Mouse (Mus musculus) liver, adult 2 months (tissue): ENCODE measurements around the gene Zfp429. TPM values are rescaled to one million over a fixed set of nuclear protein-coding genes. Genes with fewer than 3 reads are reported as not detected.
"Not testable (repeated sequence)": the region's sequence is repeated elsewhere in the genome, so short reads cannot be mapped to it uniquely, and the experiment has no call there.

Source experiments
- DNase-seq: peaks from one replicate; pipeline ENCODE4 v3.0.0-alpha.2; 2011; ENCODE audit warnings: low read depth, low spot score; ENCODE audit errors: extremely low read depth
- H3K27ac ChIP-seq: fragments of 200-500 bp; replicated peaks from 2 replicates; pipeline ENCODE4 v1.5.1; 2012; ENCODE audit warnings: low read depth, mild to moderate bottlenecking, control low read depth, inconsistent platforms, low read length; ENCODE audit not compliant: insufficient read depth
- H3K27me3 ChIP-seq: fragments of 200-500 bp; 2 replicates; pipeline ENCODE4 v1.6.1; 2012; ENCODE audit warnings: mild to moderate bottlenecking, moderate library complexity, low read length, inconsistent platforms; ENCODE audit not compliant: control insufficient read depth, insufficient read depth
- H3K36me3 ChIP-seq: fragments of 200-500 bp; 2 replicates; pipeline ENCODE4 v1.6.1; 2012; ENCODE audit warnings: low read length, inconsistent platforms; ENCODE audit not compliant: control insufficient read depth, insufficient read depth
- H3K4me1 ChIP-seq: fragments of 200-500 bp; 2 replicates; pipeline ENCODE4 v1.6.1; 2011; ENCODE audit warnings: low read length; ENCODE audit not compliant: control insufficient read depth, insufficient read depth
- H3K4me3 ChIP-seq: fragments of 200-500 bp; 2 replicates; pipeline ENCODE4 v1.5.1; 2011; ENCODE audit warnings: low read depth, mild to moderate bottlenecking, control low read depth, low read length, moderate library complexity; ENCODE audit not compliant: insufficient read depth
- H3K79me2 ChIP-seq: fragments of 200-500 bp; 2 replicates; pipeline ENCODE4 v1.6.1; 2012; ENCODE audit warnings: inconsistent platforms, mild to moderate bottlenecking, low read length, moderate library complexity; ENCODE audit not compliant: control insufficient read depth, insufficient read depth
- H3K9ac ChIP-seq: fragments of 200-500 bp; 2 replicates; pipeline ENCODE4 v1.6.1; 2012; ENCODE audit warnings: low read depth, mild to moderate bottlenecking, control low read depth, inconsistent platforms, low read length
- CTCF ChIP-seq: fragments of 200-500 bp; IDR thresholded peaks from 2 replicates; pipeline ENCODE4 v1.5.1; 2011; ENCODE audit warnings: low read depth, low read length, control low read depth
- POLR2A ChIP-seq: fragments of 200-500 bp; IDR thresholded peaks from 2 replicates; pipeline ENCODE4 v1.6.1; 2011; ENCODE audit warnings: low read length, control low read depth; ENCODE audit not compliant: insufficient read depth; ENCODE audit errors: extremely low read depth
- WGBS: fragments of 180-500 bp; shearing (Covaris S2); methylation state at CpG from one replicate; pipeline ENCODE4 v1.1.7; 2018; 5-methylcytosine and 5-hydroxymethylcytosine counted together
- polyA plus RNA-seq: library from polyadenylated mRNA; depleted of rRNA; stranded (reverse); fragments of >200 nt; gene quantifications from 2 replicates; pipeline ENCODE4 v1.2.3, GENCODE M21; 2012
- total RNA-seq: library from RNA; depleted of rRNA; stranded (reverse); fragments of >200 nt; gene quantifications from 2 replicates; pipeline ENCODE4 v1.2.3, GENCODE M21; 2014

Zfp429 gene
- total and polyA plus RNA-seq, 2 experiments, result 0.69 to 3.0 TPM

DNA sequence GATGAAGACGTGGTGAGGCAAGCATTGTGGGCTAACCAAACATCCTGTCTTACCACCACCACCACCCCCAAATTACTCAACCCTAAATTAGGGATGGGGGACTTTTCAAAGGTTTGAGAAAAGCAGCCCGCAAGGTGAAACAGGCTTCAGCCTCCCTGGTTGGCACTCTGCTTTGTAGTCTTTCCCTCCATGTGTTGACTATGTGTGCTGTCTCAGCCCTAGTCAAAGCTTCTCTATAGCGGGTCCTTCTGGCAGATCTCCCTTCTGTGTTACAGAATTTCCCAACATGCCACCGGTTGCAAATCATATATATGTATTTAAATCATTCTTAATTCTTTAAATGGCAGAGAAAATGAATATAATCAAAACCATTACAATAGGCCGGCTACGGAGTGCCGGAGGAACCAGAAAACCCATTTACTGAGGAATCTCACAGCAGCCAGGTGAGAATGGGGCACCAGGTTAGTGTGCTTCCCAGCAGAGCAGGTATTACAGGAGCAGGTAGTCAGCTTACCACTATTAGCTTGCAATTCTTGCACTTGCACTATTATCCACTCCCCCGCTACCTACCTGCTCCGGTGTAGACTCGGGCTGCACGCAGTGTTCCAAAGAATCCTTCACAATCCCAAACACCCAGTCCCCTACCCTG, 21.1 kb upstream of the Zfp429 start:
- Histone ChIP-seq H3K27me3 (0 out of 2 replicates have a peak, but pooled peaks cover 2% of the 10 kb centered on the region), H3K79me2 (no peaks in the 10 kb centered on the region), H3K4me3 (peak overlapping the region; percentile 50), H3K4me1 (no peaks in the 10 kb centered on the region), H3K9ac (0 out of 2 replicates have a peak overlapping the region, but pooled peaks have one; percentile 0), H3K27ac (no peak overlapping the region), H3K36me3 (no peaks in the 10 kb centered on the region)
- TF ChIP-seq POLR2A (no peak), CTCF (no peak)
- 44% methylated on average over 11 of the region's 11 CpGs for WGBS
- no peak for DNase-seq

DNA sequence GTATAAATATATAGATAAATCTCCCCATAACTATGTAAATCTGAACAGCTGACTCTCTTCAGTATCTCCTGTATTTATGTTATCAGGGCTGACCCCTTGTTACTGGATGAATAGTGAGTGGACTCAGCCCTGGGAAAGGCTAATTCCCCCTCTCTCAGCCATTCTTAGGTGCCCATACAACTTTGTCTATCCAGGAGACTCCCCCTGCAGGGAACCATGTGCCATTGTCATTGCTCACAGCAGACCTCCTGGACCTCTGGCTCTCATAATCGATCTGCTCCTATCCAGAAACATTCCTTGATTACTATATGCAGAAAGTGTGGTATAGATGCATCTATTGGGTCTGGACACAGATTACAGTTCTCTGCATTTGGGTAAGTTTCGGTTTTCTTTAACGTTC, 17.2 kb upstream of the Zfp429 start:
- H3K27me3 ChIP-seq, result no peaks in the 10 kb centered on the region
- no peak for TF ChIP-seq CTCF
- no peak for TF ChIP-seq POLR2A
- H3K9ac ChIP-seq, result no peak overlapping the region
- H3K36me3 ChIP-seq, result no peaks in the 10 kb centered on the region
- no peak overlapping the region for H3K4me3 ChIP-seq
- no peak for DNase-seq
- no peaks in the 10 kb centered on the region for H3K4me1 ChIP-seq
- H3K79me2 ChIP-seq, result no peaks in the 10 kb centered on the region
- no peak overlapping the region for H3K27ac ChIP-seq
- whole genome bisulfite sequencing, result 87% methylated on average over 3 of the region's 3 CpGs

DNA sequence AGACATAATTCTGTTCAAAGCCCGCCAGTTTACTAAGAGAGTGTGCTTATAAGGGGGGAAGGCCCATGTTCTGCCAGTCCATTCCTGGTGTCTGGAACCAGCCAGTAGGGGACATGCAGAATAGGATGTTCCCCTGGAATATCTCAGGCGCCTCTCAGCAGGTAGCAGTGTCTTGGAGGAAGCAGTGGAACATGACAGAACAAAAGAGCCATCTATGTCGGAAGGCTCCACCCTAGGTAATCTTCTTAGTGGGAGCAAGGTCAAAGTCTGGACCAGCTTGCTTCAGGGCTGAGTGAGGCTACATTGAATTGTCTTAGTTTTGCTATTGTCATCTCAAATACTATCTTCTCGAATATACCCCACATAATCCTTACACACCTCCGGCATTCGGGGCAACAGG, 16.1 kb upstream of the Zfp429 start:
- TF ChIP-seq POLR2A, result no peak
- no peak for TF ChIP-seq CTCF
- WGBS, result 86% methylated on average over 6 of the region's 6 CpGs
- DNase-seq, result no peak

GRCm38 (mm10) chr13:67413634-67414033, 14.0 kb upstream of the Zfp429 start:
- peak; percentile 31; the same call in 1 of the 2 replicates for TF ChIP-seq CTCF
- not testable (repeated sequence) for H3K4me1 ChIP-seq, H3K27me3 ChIP-seq, H3K36me3 ChIP-seq, H3K27ac ChIP-seq, H3K9ac ChIP-seq, H3K4me3 ChIP-seq, H3K79me2 ChIP-seq
- WGBS, result 44% methylated on average over 3 of the region's 3 CpGs
- DNase-seq, result peak; percentile 10

More for the DNA sequence above, 16.1 kb upstream of the Zfp429 start:
- H3K79me2 ChIP-seq, result no peaks in the 10 kb centered on the region
- H3K36me3 ChIP-seq, result no peaks in the 10 kb centered on the region
- no peak overlapping the region for H3K27ac ChIP-seq
- H3K9ac ChIP-seq, result no peak overlapping the region
- H3K27me3 ChIP-seq, result no peaks in the 10 kb centered on the region
- H3K4me3 ChIP-seq, result no peak overlapping the region
- H3K4me1 ChIP-seq, result no peaks in the 10 kb centered on the region

DNA sequence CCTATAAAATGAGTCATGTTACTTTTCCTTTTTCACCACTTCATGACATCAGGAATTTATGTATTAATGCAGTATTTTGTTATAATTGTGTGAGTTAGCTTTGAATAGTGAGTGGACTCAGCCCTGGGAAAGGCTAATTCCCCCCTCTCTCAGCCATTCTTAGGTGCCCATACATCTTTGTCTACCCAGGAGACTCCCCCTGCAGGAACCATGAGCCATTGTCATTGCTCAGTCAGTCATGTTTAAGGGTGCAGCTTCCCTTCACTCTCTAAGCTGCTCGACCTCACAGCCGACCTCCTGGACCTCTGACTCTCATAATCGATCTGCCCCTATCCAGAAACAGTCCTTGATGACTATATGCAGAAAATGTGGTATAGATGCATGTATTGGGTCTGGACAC, 23.4 kb downstream of the Zfp429 start:
- H3K4me3 ChIP-seq, H3K4me1 ChIP-seq, H3K9ac ChIP-seq, H3K27ac ChIP-seq, DNase-seq, H3K79me2 ChIP-seq, H3K27me3 ChIP-seq, H3K36me3 ChIP-seq: not testable (repeated sequence)
- 85% methylated on average over 3 of the region's 3 CpGs for WGBS

- peak; percentile 82 for DNase-seq
- peak within 1 kb of the TSS; percentile 56 for H3K9ac ChIP-seq
- H3K27me3 ChIP-seq, H3K36me3 ChIP-seq, H3K79me2 ChIP-seq, H3K4me1 ChIP-seq: not testable (repeated sequence)
- peak within 1 kb of the TSS; percentile 3; the same call in 1 of the 2 replicates for H3K27ac ChIP-seq
- WGBS, result 12% methylated on average over 15 of the region's 15 CpGs
- peak within 1 kb of the TSS; percentile 70 for H3K4me3 ChIP-seq
Observed at GRCm38 (mm10) chr13:67375050-67375911, 24.3 kb downstream of the Zfp429 start, which contains the start of the genes Gm28041 and Zfp456. Gm28041 (minus strand) TSS chr13:67375733. Zfp456 (minus strand) TSS chr13:67375810.
